Mouse (Mus musculus): ENCODE measurements around the gene Slc35f1. TPM values are rescaled to one million over a fixed set of nuclear protein-coding genes. Genes with fewer than 3 reads are reported as not detected.

Gene Slc35f1
- polyA plus RNA-seq, 1 experiment: not detected

- Histone ChIP-seq H3K27me3 (ENCODE audit: control insufficient read depth, insufficient read depth, insufficient read length) (no peaks in the 10 kb centered on the region), H3K4me3 (ENCODE audit: insufficient read depth, poor library complexity, severe bottlenecking) (no peak overlapping the region), H3K79me3 (ENCODE audit: low read depth) (no peaks in the 10 kb centered on the region), H3K36me3 (ENCODE audit: control insufficient read depth, insufficient read depth) (no peaks in the 10 kb centered on the region), H3ac (ENCODE audit: control insufficient read depth, insufficient read length, low read depth) (no peak overlapping the region), H3K79me2 (ENCODE audit: control insufficient read depth, insufficient read depth) (no peaks in the 10 kb centered on the region)
- TF ChIP-seq MYOG (IDR thresholded peaks at IDR 0.05; ENCODE audit: control insufficient read depth, extremely low read depth, insufficient read length) (no peak), CTCF (IDR thresholded peaks at IDR 0.05; ENCODE audit: control insufficient read depth, insufficient read depth, insufficient read length) (no peak), FOSL1 (IDR thresholded peaks at IDR 0.05; ENCODE audit: insufficient read depth, low read length, poor library complexity, severe bottlenecking) (no peak), USF1 (IDR thresholded peaks at IDR 0.05; ENCODE audit: low read depth) (no peak), CEBPB (IDR thresholded peaks at IDR 0.05; ENCODE audit: low read depth) (no peak), MYOD1 (IDR thresholded peaks at IDR 0.05; ENCODE audit: control insufficient read depth, insufficient read length, low read depth) (no peak), MAX (IDR thresholded peaks at IDR 0.05) (no peak)
Observed at GRCm38 (mm10) chr10:53035202-53035601, 344.9 kb downstream of the Slc35f1 start.

DNA sequence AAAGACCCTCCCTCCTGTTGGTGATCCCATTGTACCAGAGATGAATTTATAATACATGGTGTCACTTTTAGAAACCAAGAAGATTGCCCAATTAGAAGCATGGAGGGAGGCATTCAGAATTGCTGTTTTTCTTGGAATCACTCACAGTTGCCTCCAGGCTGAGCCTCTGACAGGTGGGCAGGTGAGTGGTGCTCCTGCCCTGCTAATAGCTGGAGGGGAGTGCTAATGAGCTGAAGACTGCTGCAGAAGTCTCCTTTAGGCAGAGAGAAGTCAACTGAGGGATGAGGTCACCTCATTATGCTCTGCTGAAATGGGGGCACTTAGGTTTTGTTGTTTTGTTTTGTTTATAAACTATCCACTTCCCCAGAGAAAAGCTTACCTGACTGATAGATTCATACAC, 355.6 kb downstream of the Slc35f1 start:
- Histone ChIP-seq H3K27me3 (ENCODE audit: control insufficient read depth, insufficient read depth, insufficient read length) (no peaks in the 10 kb centered on the region), H3ac (ENCODE audit: control insufficient read depth, insufficient read length, low read depth) (no peak overlapping the region), H3K79me3 (ENCODE audit: low read depth) (no peaks in the 10 kb centered on the region), H3K4me3 (ENCODE audit: insufficient read depth, poor library complexity, severe bottlenecking) (no peak overlapping the region), H3K36me3 (ENCODE audit: control insufficient read depth, insufficient read depth) (no peaks in the 10 kb centered on the region), H3K79me2 (ENCODE audit: control insufficient read depth, insufficient read depth) (no peaks in the 10 kb centered on the region)
- TF ChIP-seq CEBPB (IDR thresholded peaks at IDR 0.05; ENCODE audit: low read depth) (no peak), MAX (IDR thresholded peaks at IDR 0.05) (no peak), FOSL1 (IDR thresholded peaks at IDR 0.05; ENCODE audit: insufficient read depth, low read length, poor library complexity, severe bottlenecking) (no peak)

GRCm38 (mm10) chr10:53052521-53052920, 362.2 kb downstream of the Slc35f1 start:
- H3K4me3 ChIP-seq (ENCODE audit: insufficient read depth, poor library complexity, severe bottlenecking): no peak overlapping the region
- TF ChIP-seq FOSL1 (IDR thresholded peaks at IDR 0.05; ENCODE audit: insufficient read depth, low read length, poor library complexity, severe bottlenecking): no peak
- no peak for TF ChIP-seq MAX (IDR thresholded peaks at IDR 0.05)
- no peak for TF ChIP-seq CTCF (IDR thresholded peaks at IDR 0.05; ENCODE audit: control insufficient read depth, insufficient read depth, insufficient read length)
- no peak for TF ChIP-seq MYOD1 (IDR thresholded peaks at IDR 0.05; ENCODE audit: control insufficient read depth, insufficient read length, low read depth)
- no peak for TF ChIP-seq MYOG (IDR thresholded peaks at IDR 0.05; ENCODE audit: control insufficient read depth, extremely low read depth, insufficient read length)
- no peak for TF ChIP-seq USF1 (IDR thresholded peaks at IDR 0.05; ENCODE audit: low read depth)
- H3ac ChIP-seq (ENCODE audit: control insufficient read depth, insufficient read length, low read depth): no peak overlapping the region
- no peaks in the 10 kb centered on the region for H3K27me3 ChIP-seq (ENCODE audit: control insufficient read depth, insufficient read depth, insufficient read length)
- no peaks in the 10 kb centered on the region for H3K79me3 ChIP-seq (ENCODE audit: low read depth)
- H3K36me3 ChIP-seq (ENCODE audit: control insufficient read depth, insufficient read depth): no peaks in the 10 kb centered on the region
- no peaks in the 10 kb centered on the region for H3K79me2 ChIP-seq (ENCODE audit: control insufficient read depth, insufficient read depth)

DNA sequence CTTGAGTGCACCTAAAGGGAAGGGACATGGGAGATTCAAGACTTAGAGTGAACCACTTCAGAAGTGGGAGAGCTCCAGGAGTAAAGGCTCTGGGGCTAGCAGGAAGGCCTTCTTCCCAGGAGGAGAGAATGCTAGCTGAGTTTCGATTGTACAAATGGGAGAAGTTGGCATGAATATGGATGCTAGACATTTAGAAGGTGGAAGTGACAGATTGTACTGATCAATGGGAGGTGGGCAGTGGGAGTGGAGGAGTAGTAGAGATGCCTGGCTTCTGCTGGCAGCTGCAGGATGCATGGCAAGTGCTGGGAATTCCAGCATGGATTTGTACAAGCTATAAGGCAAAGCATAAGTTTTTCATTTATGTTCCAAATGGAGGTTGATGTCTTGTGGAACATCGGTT, 370.4 kb downstream of the Slc35f1 start:
- TF ChIP-seq CTCF (IDR thresholded peaks at IDR 0.05; ENCODE audit: control insufficient read depth, insufficient read depth, insufficient read length): no peak
- TF ChIP-seq MAX (IDR thresholded peaks at IDR 0.05): no peak
- no peak for TF ChIP-seq MYOD1 (IDR thresholded peaks at IDR 0.05; ENCODE audit: control insufficient read depth, insufficient read length, low read depth)
- TF ChIP-seq CEBPB (IDR thresholded peaks at IDR 0.05; ENCODE audit: low read depth): no peak
- H3K36me3 ChIP-seq (ENCODE audit: control insufficient read depth, insufficient read depth): no peaks in the 10 kb centered on the region
- no peaks in the 10 kb centered on the region for H3K27me3 ChIP-seq (ENCODE audit: control insufficient read depth, insufficient read depth, insufficient read length)
- H3K4me3 ChIP-seq (ENCODE audit: insufficient read depth, poor library complexity, severe bottlenecking): no peak overlapping the region
- H3K79me2 ChIP-seq (ENCODE audit: control insufficient read depth, insufficient read depth): no peaks in the 10 kb centered on the region
- H3K79me3 ChIP-seq (ENCODE audit: low read depth): no peaks in the 10 kb centered on the region
- H3ac ChIP-seq (ENCODE audit: control insufficient read depth, insufficient read length, low read depth): no peak overlapping the region

- Histone ChIP-seq H3K79me2 (ENCODE audit: control insufficient read depth, insufficient read depth) (no peaks in the 10 kb centered on the region), H3K79me3 (ENCODE audit: low read depth) (no peaks in the 10 kb centered on the region), H3K27me3 (ENCODE audit: control insufficient read depth, insufficient read depth, insufficient read length) (no peaks in the 10 kb centered on the region), H3ac (ENCODE audit: control insufficient read depth, insufficient read length, low read depth) (no peak overlapping the region), H3K4me3 (ENCODE audit: insufficient read depth, poor library complexity, severe bottlenecking) (no peak overlapping the region), H3K36me3 (ENCODE audit: control insufficient read depth, insufficient read depth) (no peaks in the 10 kb centered on the region)
- TF ChIP-seq USF1 (IDR thresholded peaks at IDR 0.05; ENCODE audit: low read depth) (no peak), CTCF (IDR thresholded peaks at IDR 0.05; ENCODE audit: control insufficient read depth, insufficient read depth, insufficient read length) (no peak), MYOG (IDR thresholded peaks at IDR 0.05; ENCODE audit: control insufficient read depth, extremely low read depth, insufficient read length) (no peak), MYOD1 (IDR thresholded peaks at IDR 0.05; ENCODE audit: control insufficient read depth, insufficient read length, low read depth) (no peak), MAX (IDR thresholded peaks at IDR 0.05) (no peak), CEBPB (IDR thresholded peaks at IDR 0.05; ENCODE audit: low read depth) (no peak), FOSL1 (IDR thresholded peaks at IDR 0.05; ENCODE audit: insufficient read depth, low read length, poor library complexity, severe bottlenecking) (no peak)
Observed at GRCm38 (mm10) chr10:53062741-53063140, 372.4 kb downstream of the Slc35f1 start.

DNA sequence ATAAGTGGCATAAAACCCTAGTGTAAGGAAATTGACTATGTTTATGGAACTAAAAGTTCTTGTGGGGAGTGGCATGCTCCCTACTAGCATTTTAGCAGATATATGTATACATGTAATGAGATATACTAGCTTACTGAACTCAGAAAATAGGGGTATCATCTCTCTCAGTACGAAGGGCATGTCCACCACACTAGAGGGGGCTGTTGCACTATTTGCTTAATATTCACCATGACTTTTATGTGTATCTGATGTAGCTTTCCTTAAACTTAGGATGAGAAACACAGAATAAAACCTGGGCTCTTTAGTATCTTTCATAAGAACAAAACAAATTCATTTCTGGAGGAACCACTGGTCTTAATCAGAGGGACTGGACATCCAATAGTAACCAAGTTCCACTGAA, 397.5 kb downstream of the Slc35f1 start:
- H3K79me3 ChIP-seq (ENCODE audit: low read depth): no peaks in the 10 kb centered on the region
- TF ChIP-seq MYOD1 (IDR thresholded peaks at IDR 0.05; ENCODE audit: control insufficient read depth, insufficient read length, low read depth) (no peak), MYOG (IDR thresholded peaks at IDR 0.05; ENCODE audit: control insufficient read depth, extremely low read depth, insufficient read length) (no peak), USF1 (IDR thresholded peaks at IDR 0.05; ENCODE audit: low read depth) (no peak), CTCF (IDR thresholded peaks at IDR 0.05; ENCODE audit: control insufficient read depth, insufficient read depth, insufficient read length) (no peak), FOSL1 (IDR thresholded peaks at IDR 0.05; ENCODE audit: insufficient read depth, low read length, poor library complexity, severe bottlenecking) (no peak), CEBPB (IDR thresholded peaks at IDR 0.05; ENCODE audit: low read depth) (no peak), MAX (IDR thresholded peaks at IDR 0.05) (no peak)
- H3ac ChIP-seq (ENCODE audit: control insufficient read depth, insufficient read length, low read depth): no peak overlapping the region
- H3K27me3 ChIP-seq (ENCODE audit: control insufficient read depth, insufficient read depth, insufficient read length): no peaks in the 10 kb centered on the region
- no peaks in the 10 kb centered on the region for H3K36me3 ChIP-seq (ENCODE audit: control insufficient read depth, insufficient read depth)
- H3K4me3 ChIP-seq (ENCODE audit: insufficient read depth, poor library complexity, severe bottlenecking): no peak overlapping the region
- no peaks in the 10 kb centered on the region for H3K79me2 ChIP-seq (ENCODE audit: control insufficient read depth, insufficient read depth)
